Mouse (Mus musculus) embryonic fibroblast, embryonic 13.5 days (primary cell): ENCODE results near the gene Tnfrsf26.

Source experiments
- CTCF ChIP-seq: IDR thresholded peaks from 2 replicates; pipeline ENCODE4 v1.5.1; 2011; ENCODE audit warnings: mild to moderate bottlenecking, control low read depth, low read length, moderate library complexity, borderline replicate concordance; ENCODE audit not compliant: insufficient read depth
- POLR2A ChIP-seq: IDR thresholded peaks from 2 replicates; pipeline ENCODE4 v1.6.1; 2011; ENCODE audit warnings: low read depth, mild to moderate bottlenecking, control low read depth, low read length, moderate library complexity

DNA sequence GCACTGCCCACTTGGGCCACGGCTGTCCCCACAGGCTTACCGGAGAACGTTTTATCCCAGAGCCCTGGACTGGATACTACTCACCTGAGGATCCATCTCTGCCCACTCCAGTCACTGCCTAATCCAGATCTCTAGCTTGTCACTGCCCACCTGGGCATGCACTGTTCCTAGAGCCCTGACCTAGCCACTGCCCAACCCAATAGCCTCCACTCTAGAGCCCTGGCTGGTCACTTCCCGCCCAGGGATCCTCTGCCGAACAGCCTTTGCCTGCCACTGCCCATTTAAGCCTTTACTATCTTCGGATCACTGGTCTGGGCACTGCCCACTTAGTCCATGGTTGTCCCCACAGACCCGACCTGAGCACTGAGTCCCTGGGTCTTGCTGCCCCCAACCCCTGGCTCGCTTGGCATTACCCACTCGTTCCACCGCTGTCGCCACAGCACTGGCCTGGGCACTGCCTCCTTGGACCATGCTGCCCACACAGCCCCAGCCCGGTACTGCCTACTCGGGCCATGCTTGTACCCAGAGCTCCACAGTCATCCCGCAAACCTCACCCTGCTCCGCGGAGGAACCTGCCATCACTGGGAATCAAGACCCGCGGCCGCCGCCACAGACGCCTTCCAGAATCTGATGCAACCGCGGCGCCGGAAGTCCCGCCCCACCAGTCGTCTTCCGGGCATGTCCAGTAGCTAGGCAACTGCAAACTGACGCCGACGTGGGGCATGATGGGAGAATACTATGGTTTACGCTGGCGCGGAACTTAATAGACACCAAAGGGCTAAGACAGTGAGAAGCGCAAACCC, 28.9 kb downstream of the Tnfrsf26 start, which contains the start of gene Cars:
- TF ChIP-seq POLR2A (peak; percentile 87), CTCF (no peak)
